Mouse (Mus musculus) ES-E14 (cell line): Measurements from ENCODE around the gene Kif1c. TPM values are rescaled to one million over a fixed set of nuclear protein-coding genes. Genes with fewer than 3 reads are reported as not detected.
A peak's percentile ranks its signal among the peaks of the same experiment; 100 is the strongest.

Source experiments
- DNase-seq: peaks from one replicate; pipeline ENCODE4 v3.0.0-alpha.2; 2013; ENCODE audit warnings: low read depth, low spot score
- H3K27ac ChIP-seq: 2 replicates; pipeline ENCODE4 v1.5.1; 2012; ENCODE audit warnings: low read depth, mild to moderate bottlenecking, low read length, moderate library complexity, mixed read lengths; ENCODE audit not compliant: poor library complexity, insufficient read depth, severe bottlenecking
- H3K36me3 ChIP-seq: 2 replicates; pipeline ENCODE4 v1.6.1; 2012; ENCODE audit warnings: mild to moderate bottlenecking, low read length, moderate library complexity, mixed read lengths; ENCODE audit not compliant: control insufficient read depth, poor library complexity, insufficient read depth, severe bottlenecking
- H3K4me1 ChIP-seq, 2 experiments: fragments of 150-350 bp in 1 of 2; sonication (generic) in 1 of 2; 2 replicates each; pipeline ENCODE4 v1.6.1; 2012; ENCODE audit warnings: low read length in 2 of 2, mild to moderate bottlenecking in 1 of 2, mixed read lengths in 1 of 2; ENCODE audit not compliant: control insufficient read depth in 2 of 2, insufficient read depth in 2 of 2, poor library complexity in 1 of 2
- H3K4me3 ChIP-seq, 2 experiments: fragments of 150-350 bp in 1 of 2; sonication (generic) in 1 of 2; 2 replicates each; pipeline ENCODE4 v1.5.1; 2012; ENCODE audit warnings: low read length in 2 of 2, low read depth in 1 of 2, mild to moderate bottlenecking in 1 of 2, mixed read lengths in 1 of 2; ENCODE audit not compliant: insufficient read depth in 1 of 2, poor library complexity in 1 of 2, severe bottlenecking in 1 of 2
- H3K9ac ChIP-seq: 2 replicates; pipeline ENCODE4 v1.6.1; 2012; ENCODE audit warnings: low read depth, mild to moderate bottlenecking, low read length, mixed read lengths; ENCODE audit not compliant: poor library complexity, insufficient read depth, severe bottlenecking
- H3K9me3 ChIP-seq: fragments of 150-350 bp; sonication (generic); 2 replicates; pipeline ENCODE4 v1.6.1; 2012; ENCODE audit warnings: low read depth, mild to moderate bottlenecking, low read length; ENCODE audit not compliant: control insufficient read depth, insufficient read depth
- CHD2 ChIP-seq: IDR thresholded peaks from 2 replicates; pipeline ENCODE4 v1.6.1; 2014; ENCODE audit warnings: mild to moderate bottlenecking, low read depth, low read length, inconsistent platforms
- HCFC1 ChIP-seq: IDR thresholded peaks from 2 replicates; pipeline ENCODE4 v1.6.1; 2012; ENCODE audit warnings: low read length, inconsistent platforms, borderline replicate concordance; ENCODE audit not compliant: insufficient read depth
- MAFK ChIP-seq: IDR thresholded peaks from 2 replicates; pipeline ENCODE4 v1.6.1; 2014; ENCODE audit warnings: mild to moderate bottlenecking, low read depth, low read length, inconsistent platforms; ENCODE audit not compliant: insufficient read depth
- ZC3H11A ChIP-seq: IDR thresholded peaks from 2 replicates; pipeline ENCODE4 v1.6.1; 2012; ENCODE audit warnings: low read depth, mild to moderate bottlenecking, inconsistent platforms, low read length, borderline replicate concordance
- ZNF384 ChIP-seq: IDR thresholded peaks from 2 replicates; pipeline ENCODE4 v1.6.1; 2012; ENCODE audit warnings: low read depth, low read length, inconsistent platforms
- in situ Hi-C, 2 experiments: fragments of 600-800 bp; cut with MboI; formaldehyde crosslinking; loops; one replicate each; pipeline ENCODE4 v1.15.1; 2025; ENCODE audit warnings: low sequenced_read_pairs in 2 of 2, inconsistent platforms in 1 of 2; ENCODE audit not compliant: unreplicated experiment in 2 of 2
- total RNA-seq: library from RNA; depleted of rRNA; stranded (reverse); fragments of 300-350 nt; gene quantifications from 2 replicates; pipeline ENCODE4 v1.2.3, GENCODE M21; 2012

Gene Kif1c
- total RNA-seq, 1 experiment: 29.2 TPM

- Histone ChIP-seq H3K4me3 (peak overlapping the region; percentile 67 to 91), H3K36me3 (peaks cover 26% of the 10 kb centered on the region), H3K9ac (peak overlapping the region; percentile 80), H3K9me3 (no peaks in the 10 kb centered on the region), H3K4me1 (peaks cover 0 to 7% of the 10 kb centered on the region in 2 experiments; a peak in 2 of 4 replicates), H3K27ac (peak overlapping the region; percentile 80)
- no peak for DNase-seq
- in situ Hi-C loops: no loop called here
- no peak for TF ChIP-seq ZC3H11A
- 0 out of 2 replicates have a peak, but pooled peaks have one; percentile 16 for TF ChIP-seq HCFC1
Observed at GRCm38 (mm10) chr11:70668335-70668770, 32.0 kb upstream of the Kif1c start.

GRCm38 (mm10) chr11:70668771-70669505 lies 31.4 kb upstream of the Kif1c start, which contains the start of gene Spag7:
Spag7 (minus strand) TSS chr11:70669416.
- no peak for TF ChIP-seq ZC3H11A
- TF ChIP-seq CHD2: peak; percentile 96
- peak; percentile 56; the same call in 1 of the 2 replicates for TF ChIP-seq HCFC1
- Histone ChIP-seq H3K4me1 (peaks cover 0 to 9% of the 10 kb centered on the region in 2 experiments; a peak in 2 of 4 replicates), H3K9me3 (no peaks in the 10 kb centered on the region), H3K4me3 (peak within 1 kb of the TSS; percentile 74 to 91), H3K27ac (peak within 1 kb of the TSS; percentile 95), H3K36me3 (peaks cover 23% of the 10 kb centered on the region), H3K9ac (peak within 1 kb of the TSS; percentile 95)
- DNase-seq: peak; percentile 98
- in situ Hi-C loops: no loop called here

GRCm38 (mm10) chr11:70669582-70670345 lies 30.6 kb upstream of the Kif1c start:
- peaks cover 15% of the 10 kb centered on the region for H3K36me3 ChIP-seq

GRCm38 (mm10) chr11:70670483-70670882 lies 29.9 kb upstream of the Kif1c start:
- TF ChIP-seq HCFC1 (no peak), ZC3H11A (no peak), MAFK (no peak), CHD2 (no peak), ZNF384 (no peak)
- in situ Hi-C loops: no loop called here
- Histone ChIP-seq H3K4me1 (peaks cover 0 to 13% of the 10 kb centered on the region in 2 experiments; a peak in 2 of 4 replicates), H3K4me3 (peak overlapping the region; percentile 74 to 84), H3K27ac (peak overlapping the region; percentile 11; the same call in 1 of the 2 replicates), H3K9ac (peak overlapping the region; percentile 95), H3K9me3 (no peaks in the 10 kb centered on the region), H3K36me3 (peaks cover 12% of the 10 kb centered on the region; the same call in 1 of the 2 replicates)
- DNase-seq: no peak

More at GRCm38 (mm10) chr11:70669582-70670345, 30.6 kb upstream of the Kif1c start:
- peak overlapping the region; percentile 95 for H3K9ac ChIP-seq
- no peak for TF ChIP-seq ZC3H11A
- 0 out of 2 replicates have a peak, but pooled peaks have one; percentile 52 for TF ChIP-seq HCFC1
- peaks cover 0 to 13% of the 10 kb centered on the region in 2 experiments; a peak in 2 of 4 replicates for H3K4me1 ChIP-seq
- peak; percentile 68 for DNase-seq
- peak overlapping the region; percentile 74 to 84 for H3K4me3 ChIP-seq
- peak overlapping the region; percentile 95 for H3K27ac ChIP-seq
- in situ Hi-C loops: no loop called here
- no peaks in the 10 kb centered on the region for H3K9me3 ChIP-seq
